Mouse (Mus musculus) spleen, embryonic (tissue): Measurements from ENCODE around the gene Mcm2.

Experiments used
- CTCF ChIA-PET: fragments of 350-600 bp; sonication (Branson Sonifier 250); formaldehyde crosslinking; loops from one replicate; lab custom pipeline; 2022; lab: Charles Lee

The Mcm2 gene

GRCm38 (mm10) chr6:88854509-88854908, 44.1 kb downstream of the Mcm2 start:
- CTCF ChIA-PET, result interaction anchor here (1.3 kb wide), 1 partner anchor 26 kb away, joined by 3 read pairs; no protein-coding TSS in a partner anchor

GRCm38 (mm10) chr6:88850034-88850433, 48.5 kb downstream of the Mcm2 start:
- CTCF ChIA-PET, result no interaction called here

- CTCF ChIA-PET, result no interaction called here
Observed at GRCm38 (mm10) chr6:88849270-88849669, 49.3 kb downstream of the Mcm2 start.

GRCm38 (mm10) chr6:88847571-88847970, 51.0 kb downstream of the Mcm2 start:
- CTCF ChIA-PET, result no interaction called here

- CTCF ChIA-PET, result no interaction called here
Observed at GRCm38 (mm10) chr6:88844901-88845565, 53.5 kb downstream of the Mcm2 start.

- CTCF ChIA-PET, result no interaction called here
Observed at GRCm38 (mm10) chr6:88843781-88844725, 54.5 kb downstream of the Mcm2 start.

GRCm38 (mm10) chr6:88843241-88843640, 55.3 kb downstream of the Mcm2 start:
- CTCF ChIA-PET, result interaction anchor here (0.6 kb wide), 1 partner anchor 118 kb away, joined by 3 read pairs; no protein-coding TSS in a partner anchor

- CTCF ChIA-PET, result interaction anchor here (0.6 kb wide), 1 partner anchor 117 kb away, joined by 3 read pairs; no protein-coding TSS in a partner anchor
Observed at GRCm38 (mm10) chr6:88842731-88843151, 55.8 kb downstream of the Mcm2 start.

GRCm38 (mm10) chr6:88841781-88842689, 56.5 kb downstream of the Mcm2 start, which contains the start of gene Abtb1:
Abtb1 (minus strand) TSS chr6:88841984.
- CTCF ChIA-PET, result no interaction called here

GRCm38 (mm10) chr6:88841514-88841780, 57.1 kb downstream of the Mcm2 start:
- CTCF ChIA-PET, result no interaction called here

- CTCF ChIA-PET, result no interaction called here
Observed at GRCm38 (mm10) chr6:88840791-88841513, 57.6 kb downstream of the Mcm2 start.

- CTCF ChIA-PET, result no interaction called here
Observed at GRCm38 (mm10) chr6:88840211-88840610, 58.4 kb downstream of the Mcm2 start.

GRCm38 (mm10) chr6:88839135-88839970, 59.2 kb downstream of the Mcm2 start:
- CTCF ChIA-PET, result no interaction called here

- CTCF ChIA-PET, result no interaction called here
Observed at GRCm38 (mm10) chr6:88838613-88839012, 60.0 kb downstream of the Mcm2 start.

GRCm38 (mm10) chr6:88837999-88838398, 60.6 kb downstream of the Mcm2 start:
- CTCF ChIA-PET, result no interaction called here

GRCm38 (mm10) chr6:88836178-88836819, 62.3 kb downstream of the Mcm2 start:
- CTCF ChIA-PET, result no interaction called here

- CTCF ChIA-PET, result interaction anchor here (0.6 kb wide), 1 partner anchor 216 kb away, joined by 3 read pairs; no protein-coding TSS in a partner anchor
Observed at GRCm38 (mm10) chr6:88835047-88835446, 63.5 kb downstream of the Mcm2 start.
